Mouse (Mus musculus): ENCODE data around the gene Chchd1. TPM values are rescaled to one million over a fixed set of nuclear protein-coding genes. Genes with fewer than 3 reads are reported as not detected.

The Chchd1 gene
- total RNA-seq (2021): 100 to 1,000 TPM; 120 to 152 TPM
- long read RNA-seq, experiment 1, transcript Chchd1-201 (3 exons, 616 nt): major isoform, 106 of 110 reads
- long read RNA-seq, experiment 1, partial matches to known transcripts: 1 of 110 reads
- long read RNA-seq, experiment 1, other reads (novel, unspliced or antisense): 0 of 110 reads
- long read RNA-seq, experiment 2, transcript Chchd1-201 (3 exons, 616 nt): major isoform, 104 of 110 reads
- long read RNA-seq, experiment 2, partial matches to known transcripts: 0 of 110 reads
- long read RNA-seq, experiment 2, other reads (novel, unspliced or antisense): 3 of 110 reads

GRCm38 (mm10) chr14:20702741-20703381 lies at the start of gene Chchd1:
Gene Chchd1 (plus strand): TSS chr14:20703006.
- H3K27ac ChIP-seq: peak within 1 kb of the TSS; percentile 97
- no peak for TF ChIP-seq CTCF (IDR thresholded peaks at IDR 0.05)
- H3K4me3 ChIP-seq: peak within 1 kb of the TSS; percentile 84
- peak; percentile 95 for DNase-seq
- intact Hi-C loops (cut with DNase I): no loop called here

DNA sequence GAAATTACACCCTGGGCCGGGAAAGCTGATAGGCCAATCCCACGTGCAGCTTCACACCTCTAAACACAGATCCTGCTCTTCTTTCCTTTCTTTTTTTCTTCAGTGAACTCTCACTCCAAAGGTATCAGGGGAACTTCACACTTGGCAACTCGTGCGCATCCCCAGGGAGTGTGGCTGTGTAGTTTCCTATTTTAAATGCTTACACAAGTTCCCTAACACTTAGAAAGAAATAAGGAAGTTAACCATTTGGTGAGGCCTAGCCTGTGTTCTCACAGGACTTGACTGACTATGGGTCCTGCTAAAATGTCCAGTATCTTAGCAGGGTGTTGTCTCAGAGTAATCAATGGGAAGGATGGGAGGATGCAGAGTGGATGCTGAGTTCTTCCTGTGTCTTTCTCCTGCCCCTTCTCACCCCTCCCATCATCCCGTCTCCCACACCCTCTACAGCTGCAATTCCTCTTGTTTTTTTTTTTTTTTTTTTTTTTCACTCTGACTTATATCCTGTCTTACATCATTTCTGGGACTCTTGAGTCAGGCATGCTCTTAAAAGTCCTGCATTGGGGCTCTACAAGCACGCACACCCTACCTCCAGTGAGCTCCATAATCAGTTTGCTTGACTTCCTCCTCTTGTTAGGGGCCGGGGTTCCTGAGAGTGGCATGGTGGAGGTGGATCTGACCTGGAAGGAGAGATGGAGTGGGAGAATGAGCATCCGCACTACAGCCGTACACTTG lies 48.0 kb upstream of the Chchd1 start:
- peak; percentile 56 for DNase-seq
- no peak for TF ChIP-seq CTCF (IDR thresholded peaks at IDR 0.05)
- Histone ChIP-seq H3K4me3 (peak overlapping the region; percentile 80), H3K27ac (peak overlapping the region; percentile 98)
- intact Hi-C loops (cut with DNase I): loop anchor here (5.0 kb wide), 1 partner anchor 263 kb away; the partner anchor contains the start of gene Mrps16

- intact Hi-C loops (cut with DNase I): loop anchor here (5.0 kb wide), 1 partner anchor 263 kb away; the partner anchor contains the start of gene Mrps16
- Histone ChIP-seq H3K4me3 (peak overlapping the region; percentile 80), H3K27ac (peak overlapping the region; percentile 98)
- DNase-seq: peak; percentile 90
- TF ChIP-seq CTCF (IDR thresholded peaks at IDR 0.05): no peak
Observed at GRCm38 (mm10) chr14:20655731-20656130, 47.1 kb upstream of the Chchd1 start.

DNA sequence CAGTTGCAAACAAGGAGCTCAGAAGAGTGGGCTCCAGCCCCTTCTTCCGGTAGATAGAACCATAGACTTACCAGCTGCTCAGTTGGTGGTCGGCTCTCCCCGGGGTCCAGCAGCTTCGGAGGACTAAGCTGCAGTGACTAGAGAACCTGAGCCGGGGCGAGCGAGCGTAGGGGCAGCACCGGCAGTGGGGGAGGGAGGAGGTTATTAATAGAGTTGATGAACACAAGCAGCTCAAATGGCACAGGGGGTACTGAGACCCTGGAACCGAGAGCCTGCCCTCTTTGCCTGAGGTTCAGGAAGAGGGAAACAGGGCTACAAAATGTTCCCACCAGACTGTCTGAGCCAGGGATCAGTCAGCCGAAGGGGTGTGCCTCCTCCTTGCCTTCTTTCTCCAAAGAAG lies 46.4 kb upstream of the Chchd1 start, which contains the start of gene Myoz1:
Gene Myoz1, minus strand, starts transcription at position 180 of the 400 bp plus-strand sequence.
- intact Hi-C loops (cut with DNase I): loop anchor here (5.0 kb wide), 1 partner anchor 264 kb away; the partner anchor contains the start of gene Mrps16
- peak within 1 kb of the TSS; percentile 80 for H3K4me3 ChIP-seq
- TF ChIP-seq CTCF (IDR thresholded peaks at IDR 0.05): no peak
- DNase-seq: peak; percentile 87
- peak within 1 kb of the TSS; percentile 98 for H3K27ac ChIP-seq

GRCm38 (mm10) chr14:20658326-20658725 lies 44.5 kb upstream of the Chchd1 start:
- intact Hi-C loops (cut with DNase I): loop anchor here (1.0 to 5.0 kb wide), 2 partner anchors 82 to 266 kb away; partner anchors contain the start of gene Mrps16
- no peak for DNase-seq
- peak; percentile 80 for TF ChIP-seq CTCF (IDR thresholded peaks at IDR 0.05)
- H3K27ac ChIP-seq: peak overlapping the region; percentile 94
- no peak overlapping the region for H3K4me3 ChIP-seq

DNA sequence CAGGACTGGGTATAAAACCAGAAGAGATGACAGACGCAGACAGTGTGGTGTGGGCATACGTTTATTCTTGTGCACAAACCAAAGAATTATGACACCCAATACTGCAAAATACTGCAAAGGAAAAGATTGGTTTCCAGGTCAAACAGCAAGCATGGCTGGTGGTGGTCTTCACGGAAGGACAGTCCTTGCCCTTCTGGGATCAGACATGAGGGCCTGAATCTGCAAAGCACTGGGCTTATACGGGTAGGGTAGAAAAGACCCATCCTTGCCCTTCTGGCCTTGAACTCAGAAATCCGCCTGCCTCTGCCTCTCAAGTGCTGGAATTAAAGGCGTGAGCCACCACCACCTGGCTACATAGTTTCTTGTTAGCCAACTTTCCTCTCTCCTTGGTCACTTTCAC lies 43.9 kb upstream of the Chchd1 start:
- Histone ChIP-seq H3K27ac (peak overlapping the region; percentile 94), H3K4me3 (no peak overlapping the region)
- DNase-seq: no peak
- intact Hi-C loops (cut with DNase I): loop anchor here (1.0 to 5.0 kb wide), 2 partner anchors 83 to 267 kb away; partner anchors contain the start of gene Mrps16
- TF ChIP-seq CTCF (IDR thresholded peaks at IDR 0.05): no peak

DNA sequence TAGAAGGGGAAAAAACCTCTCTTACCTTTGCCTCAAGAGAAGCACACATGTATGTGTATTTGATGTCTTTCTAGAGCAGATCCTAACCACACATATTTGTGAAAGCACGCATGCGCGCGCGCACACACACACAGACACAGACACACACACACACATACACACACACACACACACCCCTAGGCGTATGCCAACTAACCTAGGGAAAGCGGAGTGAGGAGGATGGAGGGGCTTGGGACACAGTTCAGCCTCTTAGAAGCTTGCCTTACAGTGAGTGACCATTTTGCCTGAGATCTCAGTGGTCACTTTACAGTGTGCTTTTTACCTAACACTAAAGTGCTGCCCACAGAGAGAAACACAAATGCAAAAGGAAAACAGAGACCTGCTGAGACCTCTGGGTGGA lies 43.1 kb upstream of the Chchd1 start:
- intact Hi-C loops (cut with DNase I): loop anchor here (5.0 kb wide), 1 partner anchor 267 kb away; the partner anchor contains the start of gene Mrps16
- TF ChIP-seq CTCF (IDR thresholded peaks at IDR 0.05): no peak
- DNase-seq: no peak
- Histone ChIP-seq H3K27ac (peak overlapping the region; percentile 94), H3K4me3 (no peak overlapping the region)

- peak; percentile 94 for DNase-seq
- peak overlapping the region; percentile 94 for H3K27ac ChIP-seq
- TF ChIP-seq CTCF (IDR thresholded peaks at IDR 0.05): peak; percentile 86
- intact Hi-C loops (cut with DNase I): no loop called here
- peak overlapping the region; percentile 79 for H3K4me3 ChIP-seq
Observed at GRCm38 (mm10) chr14:20660827-20661660, 41.8 kb upstream of the Chchd1 start.

GRCm38 (mm10) chr14:20661661-20662331 lies 41.0 kb upstream of the Chchd1 start:
- DNase-seq: peak; percentile 53
- no peak for TF ChIP-seq CTCF (IDR thresholded peaks at IDR 0.05)
- intact Hi-C loops (cut with DNase I): no loop called here
- Histone ChIP-seq H3K27ac (peak overlapping the region; percentile 94), H3K4me3 (peak overlapping the region; percentile 79)

GRCm38 (mm10) chr14:20662740-20663139 lies 40.1 kb upstream of the Chchd1 start:
- DNase-seq: no peak
- intact Hi-C loops (cut with DNase I): no loop called here
- no peak for TF ChIP-seq CTCF (IDR thresholded peaks at IDR 0.05)
- Histone ChIP-seq H3K27ac (peak overlapping the region; percentile 94), H3K4me3 (peak overlapping the region; percentile 79)

- intact Hi-C loops (cut with DNase I): no loop called here
- Histone ChIP-seq H3K27ac (peak overlapping the region; percentile 94), H3K4me3 (peak overlapping the region; percentile 79)
- TF ChIP-seq CTCF (IDR thresholded peaks at IDR 0.05): no peak
- no peak for DNase-seq
Observed at GRCm38 (mm10) chr14:20663601-20664000, 39.2 kb upstream of the Chchd1 start.

Data from gastrocnemius, adult 2 months (tissue).